Mouse (Mus musculus) right cerebral cortex, postnatal 14 days (tissue): ENCODE measurements around the gene Hexb.

Experiments
- DNase-seq: peaks from one replicate; pipeline ENCODE4 v3.0.0; 2022

Hexb gene

GRCm38 (mm10) chr13:97197932-97198562 lies at the start of gene Hexb:
Gene Hexb (minus strand): TSS chr13:97198357.
- peak; percentile 83 for DNase-seq

GRCm38 (mm10) chr13:97247754-97248153 lies 49.6 kb upstream of the Hexb start:
- no peak for DNase-seq

GRCm38 (mm10) chr13:97246217-97246616 lies 48.1 kb upstream of the Hexb start:
- no peak for DNase-seq

- no peak for DNase-seq
These were observed 47.0 kb upstream of the Hexb start for GRCm38 (mm10) chr13:97245157-97245556.

GRCm38 (mm10) chr13:97244712-97245105 lies 46.6 kb upstream of the Hexb start:
- DNase-seq: no peak

GRCm38 (mm10) chr13:97243962-97244711 lies 46.0 kb upstream of the Hexb start:
- DNase-seq: no peak

GRCm38 (mm10) chr13:97242716-97243115 lies 44.6 kb upstream of the Hexb start:
- DNase-seq: no peak

GRCm38 (mm10) chr13:97241787-97242280 lies 43.7 kb upstream of the Hexb start:
- DNase-seq: no peak

GRCm38 (mm10) chr13:97240965-97241786 lies 43.0 kb upstream of the Hexb start, which contains the start of gene Enc1:
Gene Enc1 (plus strand): TSS chr13:97241105.
- DNase-seq: peak; percentile 88

- DNase-seq: peak; percentile 74
These were observed 42.3 kb upstream of the Hexb start for GRCm38 (mm10) chr13:97240279-97240964.

- peak; percentile 57 for DNase-seq
These were observed 41.4 kb upstream of the Hexb start for GRCm38 (mm10) chr13:97239343-97240180.

GRCm38 (mm10) chr13:97238181-97238981 lies 40.2 kb upstream of the Hexb start:
- no peak for DNase-seq

GRCm38 (mm10) chr13:97237700-97238099 lies 39.5 kb upstream of the Hexb start:
- DNase-seq: no peak

GRCm38 (mm10) chr13:97235911-97236310 lies 37.8 kb upstream of the Hexb start:
- DNase-seq: no peak

GRCm38 (mm10) chr13:97234785-97235417 lies 36.7 kb upstream of the Hexb start:
- DNase-seq: peak; percentile 91

- no peak for DNase-seq
These were observed 34.9 kb upstream of the Hexb start for GRCm38 (mm10) chr13:97233092-97233491.

- DNase-seq: no peak
These were observed 31.9 kb upstream of the Hexb start for GRCm38 (mm10) chr13:97230101-97230500.

- no peak for DNase-seq
These were observed 29.6 kb upstream of the Hexb start for GRCm38 (mm10) chr13:97227795-97228194.

- no peak for DNase-seq
These were observed 27.0 kb upstream of the Hexb start for GRCm38 (mm10) chr13:97225130-97225529.

- DNase-seq: no peak
These were observed 26.3 kb upstream of the Hexb start for GRCm38 (mm10) chr13:97224341-97224982.
